Mouse (Mus musculus): ENCODE measurements around the gene 1700034J05Rik.
A peak's percentile ranks its signal among the peaks of the same experiment; 100 is the strongest.

Gene 1700034J05Rik

DNA sequence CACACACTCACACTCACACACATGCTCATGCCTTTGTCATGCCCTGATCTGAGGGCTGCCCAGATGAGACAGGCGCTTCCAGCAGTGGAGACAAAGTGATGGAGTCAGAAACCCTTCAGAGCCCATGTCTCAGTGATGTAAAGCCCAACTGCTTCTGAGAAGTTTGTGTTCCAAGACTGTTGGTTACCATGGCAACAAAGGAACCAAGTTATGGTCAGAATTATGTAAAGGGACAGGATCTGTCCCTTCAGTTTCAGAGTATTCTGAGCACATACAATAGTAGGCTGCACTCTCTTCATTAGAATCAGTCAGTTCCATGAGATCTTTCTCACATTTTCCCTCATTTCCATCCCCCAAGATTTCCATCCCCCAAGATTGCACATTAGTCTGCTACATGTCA is at the start of gene 1700034J05Rik:
1700034J05Rik (minus strand) TSS at position 165 of the 400 bp plus-strand sequence.
- no peak for DNase-seq (ENCODE audit: low spot score)

DNA sequence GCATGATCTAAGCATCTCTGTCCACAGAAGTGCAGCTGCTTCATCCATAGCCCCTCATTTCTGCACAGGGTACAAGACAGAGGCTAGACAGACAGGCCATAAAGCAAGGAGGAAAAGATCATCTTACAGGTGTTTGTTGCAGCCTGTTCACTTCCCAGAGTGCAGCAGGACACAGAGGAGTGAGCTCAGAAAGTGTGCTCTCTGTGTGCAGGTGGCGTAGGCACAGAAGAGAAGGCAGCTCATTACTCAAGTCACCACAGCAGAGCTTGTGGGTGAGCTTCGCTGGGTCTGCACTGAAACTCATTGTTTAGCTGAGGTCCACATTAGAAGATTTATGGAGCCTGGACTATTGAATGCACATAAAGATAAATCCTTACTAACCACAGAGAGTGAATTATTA is 45.5 kb upstream of the 1700034J05Rik start:
- no peak for DNase-seq (ENCODE audit: low spot score)

- DNase-seq (ENCODE audit: low spot score), result no peak
Measured at GRCm38 (mm10) chr6:146999302-146999701, 45.1 kb upstream of the 1700034J05Rik start.

GRCm38 (mm10) chr6:146998710-146999109 is 44.5 kb upstream of the 1700034J05Rik start:
- DNase-seq (ENCODE audit: low spot score), result no peak

GRCm38 (mm10) chr6:146997006-146997405 is 42.8 kb upstream of the 1700034J05Rik start:
- DNase-seq (ENCODE audit: low spot score), result no peak

GRCm38 (mm10) chr6:146995878-146996277 is 41.7 kb upstream of the 1700034J05Rik start:
- DNase-seq (ENCODE audit: low spot score), result no peak

DNA sequence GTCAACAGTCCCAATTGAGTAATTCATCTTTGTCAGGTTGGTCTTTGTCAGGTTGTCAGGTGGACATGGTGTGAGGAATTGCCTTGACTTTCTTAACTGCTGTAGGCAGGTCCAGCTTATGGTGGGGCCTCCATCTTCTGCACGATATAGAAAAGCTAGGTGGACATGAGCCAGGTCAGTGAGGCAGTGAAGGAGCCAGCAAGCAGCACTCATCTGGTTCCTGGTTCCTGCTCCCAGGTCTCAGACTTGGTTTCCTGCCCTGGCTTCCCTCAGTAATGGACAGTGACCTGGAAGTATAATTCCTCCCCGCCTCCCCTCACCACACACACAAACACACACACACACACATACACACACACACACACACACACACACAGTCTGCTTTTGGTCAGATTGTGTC is 41.2 kb upstream of the 1700034J05Rik start:
- DNase-seq (ENCODE audit: low spot score), result no peak

DNA sequence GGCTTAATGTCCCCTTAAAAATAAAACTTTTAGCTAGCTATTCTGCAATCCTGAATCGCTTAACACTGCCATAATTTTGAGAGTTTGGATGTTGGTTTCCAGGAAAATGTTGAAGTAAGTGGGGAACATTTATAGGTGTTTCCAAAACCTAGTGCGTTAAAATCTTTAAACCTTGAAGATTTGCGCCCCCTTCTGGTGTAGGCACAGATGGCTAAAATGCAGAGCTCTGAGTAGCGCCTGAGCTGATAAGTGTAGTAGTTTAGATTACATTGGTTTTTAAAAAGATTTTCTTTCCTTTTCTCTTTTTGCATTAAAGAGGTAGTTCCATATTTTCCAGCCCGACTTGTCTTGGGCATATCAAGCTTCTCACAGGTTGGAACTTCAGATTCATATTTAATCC is 40.0 kb upstream of the 1700034J05Rik start:
- peak; percentile 14 for DNase-seq (ENCODE audit: low spot score)

DNA sequence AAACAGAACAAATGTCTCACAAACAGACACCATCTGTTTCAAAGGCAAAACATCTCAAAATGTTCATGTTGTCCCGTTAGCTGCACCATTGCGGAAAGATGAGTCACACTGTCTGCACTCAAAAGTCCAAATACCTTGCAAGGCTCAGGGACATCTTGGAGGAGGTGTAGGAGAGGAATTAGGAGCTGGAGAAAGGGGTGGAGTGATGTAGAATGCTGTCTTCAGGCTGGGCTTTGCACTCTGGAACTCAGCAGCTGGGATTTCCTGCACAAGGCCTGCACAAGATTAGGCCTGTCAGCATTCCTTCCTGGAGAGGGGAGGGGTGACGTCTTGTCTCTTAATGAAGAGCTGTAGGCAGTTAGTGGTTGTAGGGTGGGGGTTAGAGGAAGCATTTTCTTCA is 30.3 kb upstream of the 1700034J05Rik start:
- no peak for DNase-seq (ENCODE audit: low spot score)

DNA sequence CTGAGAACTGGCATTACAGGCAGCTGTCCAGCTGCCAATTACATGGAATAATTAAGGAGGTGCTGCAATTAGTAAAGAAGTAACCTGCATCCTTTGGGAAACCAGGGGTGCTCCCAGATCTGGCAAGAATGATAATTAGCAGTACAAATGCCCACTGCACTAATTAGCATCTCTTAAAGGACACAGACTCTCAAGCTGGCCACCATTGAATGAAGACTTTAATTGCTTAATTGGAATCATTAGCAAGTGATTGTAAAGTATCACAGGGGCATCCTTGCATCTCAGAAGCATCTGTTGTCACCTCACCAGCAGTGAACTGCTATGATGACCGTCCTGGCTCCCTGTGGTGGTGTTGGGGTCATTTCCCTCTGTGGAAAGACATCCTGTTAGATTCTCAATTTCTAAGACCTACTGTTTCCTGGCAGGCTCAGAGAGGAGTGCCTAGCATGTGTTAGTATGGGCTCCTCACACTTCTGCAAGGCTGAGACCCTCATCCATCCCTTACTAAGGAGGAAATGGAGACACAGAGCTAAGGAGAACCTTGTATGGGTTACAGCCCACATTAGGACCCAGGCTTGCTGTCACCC is 27.1 kb upstream of the 1700034J05Rik start:
- no peak for DNase-seq (ENCODE audit: low spot score)

- no peak for DNase-seq (ENCODE audit: low spot score)
Measured at GRCm38 (mm10) chr6:146979953-146980352, 25.7 kb upstream of the 1700034J05Rik start.

DNA sequence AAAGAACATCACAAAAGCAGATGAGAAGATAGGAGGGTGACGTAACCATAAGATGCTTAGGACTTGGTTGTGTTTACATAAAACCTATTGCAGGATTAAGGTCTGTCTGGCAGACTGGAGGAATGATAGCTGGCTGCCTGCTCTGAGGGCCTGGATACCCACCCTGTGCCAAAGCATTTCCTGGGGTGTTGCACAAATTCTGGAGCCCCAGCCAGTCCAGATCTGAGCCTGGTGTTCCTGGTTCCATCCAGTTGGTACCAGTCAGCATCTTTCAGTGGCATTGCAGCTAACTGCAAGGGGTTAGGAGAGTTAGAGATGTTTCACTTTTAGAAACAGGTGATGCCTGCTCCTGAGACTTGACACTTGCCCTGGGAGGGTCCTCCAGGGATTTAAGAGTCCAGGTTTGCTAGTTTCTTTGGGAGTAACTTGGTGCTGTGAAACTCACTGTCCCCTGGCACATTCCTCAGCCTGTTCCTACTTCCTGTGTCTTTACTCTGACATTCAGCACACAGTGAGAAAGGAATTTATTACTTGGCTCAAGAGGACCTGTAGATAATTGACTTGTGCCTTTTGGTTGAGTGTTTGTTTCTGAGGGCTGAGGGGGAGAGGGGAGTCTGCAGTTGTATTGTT is 25.0 kb upstream of the 1700034J05Rik start:
- DNase-seq (ENCODE audit: low spot score), result no peak

DNA sequence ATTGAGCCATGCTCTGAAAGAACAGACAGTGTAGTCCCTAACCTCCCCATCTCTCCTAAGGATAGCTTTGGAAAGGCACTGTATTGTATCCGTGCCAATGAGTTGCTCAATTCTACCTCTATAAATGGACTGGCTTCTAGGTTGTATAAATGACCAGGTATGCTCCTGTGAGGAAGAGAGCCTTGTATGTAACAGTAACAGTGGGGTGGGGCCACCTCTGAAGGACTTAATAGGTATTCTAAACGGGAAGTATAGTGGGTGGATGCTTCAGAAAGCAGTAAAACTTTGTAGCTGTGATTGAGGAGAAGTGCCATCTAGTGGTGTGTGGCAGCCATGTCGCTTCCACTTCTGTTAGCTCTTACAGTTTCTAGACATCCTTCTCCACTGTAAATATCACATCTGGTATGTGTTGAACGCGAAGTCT is 24.5 kb upstream of the 1700034J05Rik start:
- DNase-seq (ENCODE audit: low spot score), result no peak

DNA sequence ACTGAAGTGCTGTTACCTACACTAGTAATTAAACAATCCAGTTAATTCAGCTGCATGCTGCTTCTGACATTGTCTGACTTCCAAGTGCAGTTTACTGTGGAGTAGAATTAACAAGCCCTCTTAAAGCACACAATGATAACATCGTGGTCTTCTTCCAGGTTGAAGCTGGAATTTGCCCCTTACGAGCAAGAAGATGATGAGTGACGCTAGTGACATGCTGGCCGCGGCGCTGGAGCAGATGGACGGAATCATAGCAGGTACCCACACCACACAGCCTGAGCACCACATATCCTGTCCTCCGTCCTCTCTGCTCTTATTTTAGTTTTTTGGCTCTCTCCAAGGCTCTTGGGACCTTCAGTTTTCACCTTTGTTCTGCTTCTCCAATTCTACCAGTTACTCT is 22.2 kb upstream of the 1700034J05Rik start:
- DNase-seq (ENCODE audit: low spot score), result no peak

DNA sequence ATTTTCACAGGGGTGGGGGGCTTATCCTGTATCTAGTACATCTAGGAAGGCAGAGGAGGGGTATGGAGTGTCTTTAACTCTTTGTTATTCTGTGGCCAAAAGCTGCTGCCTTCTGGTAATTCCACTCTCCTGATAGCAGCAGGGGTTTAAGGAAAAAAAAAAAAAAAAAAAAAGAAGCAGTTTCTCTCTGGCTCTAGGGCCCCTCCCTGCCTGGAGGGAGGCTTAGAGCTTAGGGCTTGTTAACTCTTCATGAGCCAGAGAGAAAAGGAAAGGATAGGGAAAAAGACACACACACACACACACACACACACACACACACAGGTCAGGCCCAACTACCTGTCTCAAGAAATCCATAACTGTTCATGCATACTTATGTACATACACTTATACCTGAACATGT is 19.6 kb upstream of the 1700034J05Rik start:
- DNase-seq (ENCODE audit: low spot score), result no peak

- no peak for DNase-seq (ENCODE audit: low spot score)
Measured at GRCm38 (mm10) chr6:146973406-146973805, 19.2 kb upstream of the 1700034J05Rik start.

- DNase-seq (ENCODE audit: low spot score), result no peak
Measured at GRCm38 (mm10) chr6:146972740-146973139, 18.5 kb upstream of the 1700034J05Rik start.

- no peak for DNase-seq (ENCODE audit: low spot score)
Measured at GRCm38 (mm10) chr6:146972009-146972408, 17.8 kb upstream of the 1700034J05Rik start.

DNA sequence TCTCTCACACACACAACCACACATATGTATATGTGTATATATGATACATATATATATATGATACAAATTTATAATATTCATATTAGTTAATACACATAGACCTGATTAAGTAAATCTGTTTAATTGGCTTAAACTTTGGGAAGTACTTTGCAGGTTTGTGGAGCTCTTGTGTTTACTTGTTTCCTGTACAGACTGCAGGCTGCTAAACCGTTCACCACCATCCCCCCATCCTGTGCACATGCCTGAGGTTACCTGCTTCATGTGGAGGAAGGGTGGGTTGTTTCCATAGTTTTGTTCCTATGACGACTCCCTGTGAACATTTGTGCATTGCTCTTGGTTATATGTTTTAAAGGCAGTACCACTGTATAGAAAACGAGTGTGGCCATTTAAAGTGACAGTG is 17.1 kb upstream of the 1700034J05Rik start:
- DNase-seq (ENCODE audit: low spot score), result no peak

- no peak for DNase-seq (ENCODE audit: low spot score)
Measured at GRCm38 (mm10) chr6:146970811-146971210, 16.6 kb upstream of the 1700034J05Rik start.

- no peak for DNase-seq (ENCODE audit: low spot score)
Measured at GRCm38 (mm10) chr6:146967836-146968235, 13.6 kb upstream of the 1700034J05Rik start.

DNA sequence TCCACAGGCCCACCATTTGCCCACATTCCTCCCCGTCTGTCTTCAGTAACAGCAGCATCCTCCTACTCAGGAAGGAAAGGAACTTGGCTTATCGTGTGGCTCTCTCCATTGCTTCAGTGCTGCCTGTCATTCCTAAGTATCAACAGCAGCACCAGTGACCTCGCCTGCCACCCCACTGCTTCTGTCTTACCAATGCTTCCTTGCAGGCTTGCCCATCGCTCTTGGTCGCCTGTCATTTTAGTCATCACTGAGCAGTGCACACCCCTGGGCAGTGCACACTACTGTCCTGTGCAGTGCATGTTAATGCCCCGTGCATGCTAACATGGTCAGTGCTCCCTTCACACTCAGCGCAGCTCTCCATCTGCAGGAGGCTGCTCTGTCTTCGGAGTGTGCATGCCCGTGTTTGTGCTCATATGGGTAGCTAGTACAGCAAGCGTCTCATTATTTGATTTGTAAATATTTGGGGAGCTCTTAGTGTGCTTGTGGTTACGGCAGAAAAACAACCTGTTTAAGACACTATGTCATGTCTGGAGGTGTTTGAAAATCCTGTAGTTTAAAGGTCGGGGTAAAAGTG is 12.3 kb upstream of the 1700034J05Rik start:
- DNase-seq (ENCODE audit: low spot score), result no peak

DNA sequence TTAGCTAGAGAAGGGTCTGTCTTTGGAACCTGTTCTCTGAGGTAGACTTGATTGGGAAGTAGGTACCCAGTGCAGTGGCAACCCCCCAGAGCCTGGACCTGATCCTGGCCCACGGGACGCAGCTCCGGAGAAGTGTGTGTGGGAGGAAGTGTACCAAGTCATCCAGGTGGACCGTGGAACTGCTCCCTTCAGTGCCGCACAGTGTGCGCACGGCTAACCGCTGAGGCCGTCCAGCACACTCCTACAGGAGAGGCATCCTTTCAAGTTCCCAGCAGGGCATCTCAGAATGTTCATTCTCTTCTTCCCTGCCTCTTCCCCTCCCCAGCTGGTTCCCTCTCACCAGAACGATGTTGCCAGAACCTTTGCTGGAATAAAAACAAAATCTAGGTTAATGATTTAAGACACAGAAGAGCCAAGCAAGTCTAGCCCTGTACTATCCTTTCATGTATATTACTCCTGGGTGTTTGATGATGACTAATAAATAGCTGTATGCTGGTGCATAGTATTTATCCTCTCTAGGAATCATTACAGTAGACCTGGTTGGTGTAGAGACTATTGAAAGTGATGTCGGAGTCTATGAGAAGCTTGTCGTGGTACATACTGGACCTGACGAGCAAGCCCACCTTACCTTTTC is 11.0 kb upstream of the 1700034J05Rik start:
- DNase-seq (ENCODE audit: low spot score), result no peak
